Mouse (Mus musculus): Measurements from ENCODE around the gene Rpp25l.

- TF ChIP-seq CTCF (IDR thresholded peaks at IDR 0.05; ENCODE audit: low read depth) (no peak), EP300 (IDR thresholded peaks at IDR 0.05; ENCODE audit: low read depth) (no peak)
These were observed 3.5 kb upstream of the Rpp25l start for GRCm38 (mm10) chr4:41716834-41717233.
